Mouse (Mus musculus): Measurements from ENCODE around the gene Gon4l.
"Not testable (repeated sequence)": the region's sequence is repeated elsewhere in the genome, so short reads cannot be mapped to it uniquely, and the experiment has no call there.

- TF ChIP-seq CTCF, POLR2A (IDR thresholded peaks at IDR 0.05; ENCODE audit: insufficient read depth, low read depth, low read length): not testable (repeated sequence)
Measured at GRCm38 (mm10) chr3:88797507-88797906, 37.5 kb upstream of the Gon4l start.

Measured in olfactory bulb, adult 2 months (tissue).